10 mouse cellular contexts compared by ENCODE assay signal in genomic region chr17:34219096-34219495, GRCm38 (mm10). TPM values are rescaled to one million over a fixed set of nuclear protein-coding genes. Genes with fewer than 3 reads are reported as not detected.
DNase-seq lines count a peak whose midpoint lies in the region; ATAC-seq and TF ChIP-seq lines count a peak whose summit lies in the region.
"Not testable (repeated sequence)": the region's sequence is repeated elsewhere in the genome, so short reads cannot be mapped to it uniquely, and the experiment has no call there.
"Had no signal": no experiment of that assay in that cellular context is flagged by ENCODE, and none has a peak within 500 bp of the region (broad histone marks: within the 10 kb centered on the region; RNA-seq: fewer than 3 reads in every experiment).

No protein-coding gene starts in this region.

- TF ChIP-seq CTCF in Patski (IDR thresholded peaks at IDR 0.05) = not testable (repeated sequence)
- peak; percentile 68 for TF ChIP-seq CTCF in lung, adult 2 months (IDR thresholded peaks at IDR 0.05; ENCODE audit: insufficient read depth, low read length)
- peak; percentile 63 for TF ChIP-seq CTCF in stomach, postnatal 0 days (IDR thresholded peaks at IDR 0.05; ENCODE audit: low read depth)

- in situ Hi-C loops in Patski (cut with MboI; ENCODE audit: low pct_unique_long_range_greater_than_20kb) = not testable (repeated sequence)

- TF ChIP-seq EP300 in stomach, postnatal 0 days (optimal IDR thresholded peaks at IDR 0.05) = not testable (repeated sequence)

- H3K27ac ChIP-seq in brown adipose tissue, adult 24 weeks (replicated peaks; ENCODE audit: low read depth, low read length) = peak overlapping the region; percentile 2
- H3K27ac ChIP-seq in stomach, postnatal 0 days (replicated peaks) = not testable (repeated sequence)

- H3K4me1 ChIP-seq in brown adipose tissue, adult 24 weeks (ENCODE audit: control insufficient read depth, insufficient read depth, insufficient read length, low read length); lung, adult 2 months (ENCODE audit: control insufficient read depth, insufficient read depth, low read length); stomach, postnatal 0 days (replicated peaks; ENCODE audit: control insufficient read depth, insufficient read depth): not testable (repeated sequence)

- TF ChIP-seq POLR2A in lung, adult 2 months (IDR thresholded peaks at IDR 0.05; ENCODE audit: borderline replicate concordance, extremely low read depth, low read depth, low read length) = not testable (repeated sequence)

- ATAC-seq in Patski = peak; percentile 31
- ATAC-seq in neutrophil, adult 5-6 weeks (ENCODE audit: extremely low read depth, insufficient number of reproducible peaks, low FRiP score, poor library complexity, severe bottlenecking) = peak; percentile 60; the same call in 1 of the 2 replicates
- peak; percentile 53; the same call in 1 of the 2 replicates for ATAC-seq in stomach, postnatal 0 days (ENCODE audit: low FRiP score, low TSS enrichment)

- not testable (repeated sequence) for H3K4me3 ChIP-seq in brown adipose tissue, adult 24 weeks (ENCODE audit: insufficient read depth, low read depth, low read length); lung, adult 2 months (replicated peaks; ENCODE audit: extremely low read depth, low read depth, low read length); stomach, postnatal 0 days (ENCODE audit: low read depth, low read length)

- not testable (repeated sequence) for DNase-seq in Patski (ENCODE audit: low read depth, low spot score)
- DNase-seq in heart, adult 8-10 months (ENCODE audit: low spot score) = peak; percentile 50
- peak; percentile 77 for DNase-seq in kidney, postnatal 10 days
- DNase-seq in lung, adult 2 months = peak; percentile 63
- DNase-seq in stomach, postnatal 0 days (ENCODE audit: low spot score) = peak; percentile 35

- WGBS in lung, adult 2 months = 82% methylated on average over 9 of the region's 11 CpGs
- WGBS in stomach, postnatal 0 days = 90% methylated on average over 7 of the region's 11 CpGs

- H3K36me3 ChIP-seq in stomach, postnatal 0 days (ENCODE audit: control insufficient read depth, insufficient read depth, low read length) = not testable (repeated sequence)

- H3K4me2 ChIP-seq in stomach, postnatal 0 days (replicated peaks; ENCODE audit: low read depth) = not testable (repeated sequence)

- POLR2A ChIA-PET in Patski (lab: Charles Lee) = not testable (repeated sequence)

- CTCF ChIA-PET in Patski (lab: Charles Lee) = interaction anchor here (1.0 to 3.4 kb wide), 4 partner anchors 10 to 48 kb away, joined by 3 to 27 read pairs (median 4); no protein-coding TSS in a partner anchor

- not testable (repeated sequence) for H3K9me3 ChIP-seq in stomach, postnatal 0 days (ENCODE audit: control insufficient read depth, low read length)

- H3K9ac ChIP-seq in stomach, postnatal 0 days (ENCODE audit: low read length) = not testable (repeated sequence)

- H3K27me3 ChIP-seq in Patski; stomach, postnatal 0 days (ENCODE audit: control insufficient read depth, insufficient read depth, low read length): not testable (repeated sequence)

RNA-seq across cellular contexts. Expression of gene Tap2, which starts 15.8 kb away (rescaled TPM):
- polyA plus RNA-seq in Patski (2021) = 38.2 TPM
- polyA plus RNA-seq in brown adipose tissue, adult 24 weeks (2012; ENCODE audit: insufficient read depth, insufficient read length, missing spikeins) = 23.5 and 27.7 TPM in 2 replicates
- total RNA-seq in heart, adult 8-10 months (2022) = 10 to 100 TPM; 21.4 to 25.3 (median 24.6) TPM
- 68.8 and 70.9 TPM in 2 replicates for polyA plus RNA-seq in lung, adult 2 months (2012; rRNA removed)
- total RNA-seq in neutrophil, adult 5-6 weeks (2017) = 108 and 112 TPM in 2 replicates
- 5.8 and 5.9 TPM in 2 replicates for polyA plus RNA-seq in stomach, postnatal 0 days (2015; fragmentation: Nextera tagmentation; extraction: Ambion mirVana)

RNA-seq across cellular contexts. Expression of gene H2-Ob, which starts 19.6 kb away (rescaled TPM):
- not detected for polyA plus RNA-seq in Patski (2021)
- 0.55 and 2.1 TPM in 2 replicates for polyA plus RNA-seq in brown adipose tissue, adult 24 weeks (2012; ENCODE audit: insufficient read depth, insufficient read length, missing spikeins)
- 1 to 10 TPM in 1 of 4 experiments, under 1 TPM in 3; 0.41 to 1.5 (median 0.51) TPM for total RNA-seq in heart, adult 8-10 months (2022)
- 18.8 and 34.6 TPM in 2 replicates for polyA plus RNA-seq in lung, adult 2 months (2012; rRNA removed)
- 965 and 1,002 TPM in 2 replicates for total RNA-seq in neutrophil, adult 5-6 weeks (2017)
- 0.13 and 0.16 TPM in 2 replicates for polyA plus RNA-seq in stomach, postnatal 0 days (2015; fragmentation: Nextera tagmentation; extraction: Ambion mirVana)
- polyA plus RNA-seq: embryonic facial prominence, embryonic 13.5 days; heart, embryonic 10.5 days; midbrain, embryonic 12.5 days had no signal

RNA-seq across cellular contexts. Expression of gene Psmb8, which starts 21.6 kb away (rescaled TPM):
- 18.7 TPM for polyA plus RNA-seq in Patski (2021)
- 20.2 and 21.9 TPM in 2 replicates for polyA plus RNA-seq in brown adipose tissue, adult 24 weeks (2012; ENCODE audit: insufficient read depth, insufficient read length, missing spikeins)
- 10 to 100 TPM; 10.7 to 15.1 (median 12.8) TPM for total RNA-seq in heart, adult 8-10 months (2022)
- 112 and 130 TPM in 2 replicates for polyA plus RNA-seq in lung, adult 2 months (2012; rRNA removed)
- 312 and 336 TPM in 2 replicates for total RNA-seq in neutrophil, adult 5-6 weeks (2017)
- polyA plus RNA-seq in stomach, postnatal 0 days (2015; fragmentation: Nextera tagmentation; extraction: Ambion mirVana) = 15.5 and 16.2 TPM in 2 replicates

RNA-seq across cellular contexts. Expression of gene Psmb9, which starts 31.5 kb away (rescaled TPM):
- polyA plus RNA-seq in Patski (2021) = 1.3 TPM
- polyA plus RNA-seq in brown adipose tissue, adult 24 weeks (2012; ENCODE audit: insufficient read depth, insufficient read length, missing spikeins) = 17.4 and 34.6 TPM in 2 replicates
- total RNA-seq in heart, adult 8-10 months (2022) = 10 to 100 TPM in 2 of 4 experiments, 1 to 10 TPM in 2; 6.9 to 12.9 (median 8.7) TPM
- 83.8 and 99.1 TPM in 2 replicates for polyA plus RNA-seq in lung, adult 2 months (2012; rRNA removed)
- total RNA-seq in neutrophil, adult 5-6 weeks (2017) = 132 and 176 TPM in 2 replicates
- 11.9 and 12.8 TPM in 2 replicates for polyA plus RNA-seq in stomach, postnatal 0 days (2015; fragmentation: Nextera tagmentation; extraction: Ambion mirVana)

RNA-seq across cellular contexts. Expression of gene Tap1, which starts 31.7 kb away (rescaled TPM):
- 7.0 TPM for polyA plus RNA-seq in Patski (2021)
- polyA plus RNA-seq in brown adipose tissue, adult 24 weeks (2012; ENCODE audit: insufficient read depth, insufficient read length, missing spikeins) = 5.5 and 6.9 TPM in 2 replicates
- total RNA-seq in heart, adult 8-10 months (2022) = 1 to 10 TPM; 4.4 to 5.6 (median 4.7) TPM
- polyA plus RNA-seq in lung, adult 2 months (2012; rRNA removed) = 45.1 and 46.3 TPM in 2 replicates
- 221 and 235 TPM in 2 replicates for total RNA-seq in neutrophil, adult 5-6 weeks (2017)
- polyA plus RNA-seq in stomach, postnatal 0 days (2015; fragmentation: Nextera tagmentation; extraction: Ambion mirVana) = 7.0 and 8.3 TPM in 2 replicates
